Mouse (Mus musculus) neural tube, embryonic 11.5 days (tissue): ENCODE results near the gene Pgm2. TPM values are rescaled to one million over a fixed set of nuclear protein-coding genes. Genes with fewer than 3 reads are reported as not detected.

ENCODE experiments used
- ATAC-seq: fragments of 200-750 bp; cut with Nextera tagmentation; 2 replicates; pipeline ENCODE4 v1.8.0; 2017; ENCODE audit warnings: moderate number of reproducible peaks, mild to moderate bottlenecking, moderate TSS enrichment, moderate library complexity; ENCODE audit not compliant: insufficient read depth, low FRiP score, low TSS enrichment
- DNase-seq: peaks from one replicate; pipeline ENCODE4 v3.0.0-alpha.2; 2015; ENCODE audit warnings: low spot score
- H3K27ac ChIP-seq: fragments of 300-500 bp; sonication (generic); 2 replicates; pipeline ENCODE4 v1.5.1; 2014; ENCODE audit warnings: low read depth, mild to moderate bottlenecking, low read length
- H3K27me3 ChIP-seq: fragments of 300-500 bp; sonication (generic); 2 replicates; pipeline ENCODE4 v1.6.1; 2014; ENCODE audit warnings: mild to moderate bottlenecking, low read length, mixed read lengths; ENCODE audit not compliant: control insufficient read depth, insufficient read depth
- H3K36me3 ChIP-seq: fragments of 300-500 bp; sonication (generic); 2 replicates; pipeline ENCODE4 v1.6.1; 2014; ENCODE audit warnings: mild to moderate bottlenecking, low read length, moderate library complexity, mixed read lengths; ENCODE audit not compliant: control insufficient read depth, insufficient read depth
- H3K4me1 ChIP-seq: fragments of 300-500 bp; sonication (generic); 2 replicates; pipeline ENCODE4 v1.6.1; 2014; ENCODE audit warnings: low read length, mixed read lengths; ENCODE audit not compliant: control insufficient read depth, insufficient read depth
- H3K4me2 ChIP-seq: fragments of 300-500 bp; sonication (generic); 2 replicates; pipeline ENCODE4 v1.6.1; 2014; ENCODE audit warnings: low read depth, mild to moderate bottlenecking, moderate library complexity
- H3K4me3 ChIP-seq: fragments of 300-500 bp; sonication (generic); 2 replicates; pipeline ENCODE4 v1.5.1; 2014; ENCODE audit warnings: low read depth, low read length
- H3K9ac ChIP-seq: fragments of 300-500 bp; sonication (generic); 2 replicates; pipeline ENCODE4 v1.6.1; 2014; ENCODE audit warnings: mild to moderate bottlenecking, low read length
- H3K9me3 ChIP-seq: fragments of 300-500 bp; sonication (generic); 2 replicates; pipeline ENCODE4 v1.6.1; 2016; ENCODE audit warnings: low read length; ENCODE audit not compliant: control insufficient read depth
- WGBS: fragments of 180-500 bp; shearing (Covaris S2); extraction: QIAGEN DNeasy Blood & Tissue Kit; methylation state at CpG from one replicate; pipeline ENCODE4 v1.1.7; 2014; 5-methylcytosine and 5-hydroxymethylcytosine counted together
- polyA plus RNA-seq: library from polyadenylated mRNA; unstranded; fragments of >200 nt; fragmentation: Nextera tagmentation; extraction: Ambion mirVana; gene quantifications from 2 replicates; pipeline ENCODE4 v1.2.1, GENCODE M21; 2014

Pgm2 gene
- polyA plus RNA-seq, 1 experiment from 2014 or later, result 30.9 TPM

GRCm38 (mm10) chr5:64146384-64147005 lies 53.7 kb downstream of the Pgm2 start:
- Histone ChIP-seq H3K4me1 (no peaks in the 10 kb centered on the region), H3K9me3 (no peaks in the 10 kb centered on the region), H3K27me3 (no peaks in the 10 kb centered on the region), H3K9ac (no peak overlapping the region), H3K4me3 (no peak overlapping the region), H3K27ac (no peak overlapping the region), H3K36me3 (no peaks in the 10 kb centered on the region), H3K4me2 (no peak overlapping the region)
- ATAC-seq, result no peak
- no peak for DNase-seq
- WGBS, result 84% methylated on average over 10 of the region's 10 CpGs

GRCm38 (mm10) chr5:64149184-64150127 lies 56.7 kb downstream of the Pgm2 start:
- H3K9me3 ChIP-seq, result no peaks in the 10 kb centered on the region
- DNase-seq (no peak), ATAC-seq (no peak)
- no peak overlapping the region for H3K27ac ChIP-seq
- no peak overlapping the region for H3K4me3 ChIP-seq
- no peak overlapping the region for H3K9ac ChIP-seq
- H3K4me2 ChIP-seq, result 0 out of 2 replicates have a peak overlapping the region, but pooled peaks have one; percentile 4
- H3K36me3 ChIP-seq, result no peaks in the 10 kb centered on the region
- H3K27me3 ChIP-seq, result no peaks in the 10 kb centered on the region
- no peaks in the 10 kb centered on the region for H3K4me1 ChIP-seq
- 28% methylated on average over 17 of the region's 17 CpGs for WGBS

GRCm38 (mm10) chr5:64153319-64153718 lies 60.6 kb downstream of the Pgm2 start:
- Histone ChIP-seq H3K36me3 (no peaks in the 10 kb centered on the region), H3K27ac (no peak overlapping the region), H3K4me1 (no peaks in the 10 kb centered on the region), H3K27me3 (0 out of 2 replicates have a peak, but pooled peaks cover 2% of the 10 kb centered on the region), H3K4me2 (no peak overlapping the region), H3K9me3 (no peaks in the 10 kb centered on the region), H3K9ac (no peak overlapping the region), H3K4me3 (no peak overlapping the region)
- no peak for ATAC-seq
- no peak for DNase-seq
- 83% methylated on average over 1 of the region's 1 CpGs for WGBS

GRCm38 (mm10) chr5:64155861-64156550 lies 63.3 kb downstream of the Pgm2 start, which contains the start of gene Tbc1d1:
Gene Tbc1d1, plus strand, starts transcription at chr5:64156305.
- Histone ChIP-seq H3K27me3 (peaks cover 22% of the 10 kb centered on the region), H3K27ac (no peak within 1 kb of the TSS), H3K4me1 (peaks cover 5% of the 10 kb centered on the region; the same call in 1 of the 2 replicates), H3K9ac (no peak within 1 kb of the TSS), H3K4me3 (no peak within 1 kb of the TSS), H3K36me3 (no peaks in the 10 kb centered on the region), H3K9me3 (no peaks in the 10 kb centered on the region), H3K4me2 (no peak within 1 kb of the TSS)
- ATAC-seq (no peak), DNase-seq (peak; percentile 40)
- 44% methylated on average over 11 of the region's 11 CpGs for WGBS

- ATAC-seq (no peak), DNase-seq (no peak)
- Histone ChIP-seq H3K36me3 (no peaks in the 10 kb centered on the region), H3K9me3 (no peaks in the 10 kb centered on the region), H3K9ac (no peak overlapping the region), H3K27ac (no peak overlapping the region), H3K4me3 (no peak overlapping the region), H3K27me3 (peaks cover 28% of the 10 kb centered on the region), H3K4me2 (no peak overlapping the region), H3K4me1 (peaks cover 5% of the 10 kb centered on the region; the same call in 1 of the 2 replicates)
- WGBS, result 53% methylated on average over 4 of the region's 4 CpGs
Measured at GRCm38 (mm10) chr5:64156579-64156978, 63.8 kb downstream of the Pgm2 start.

- no peak overlapping the region for H3K4me2 ChIP-seq
- peaks cover 34% of the 10 kb centered on the region for H3K27me3 ChIP-seq
- WGBS, result 39% methylated on average over 1 of the region's 1 CpGs
- ATAC-seq (no peak), DNase-seq (no peak)
- no peak overlapping the region for H3K27ac ChIP-seq
- no peaks in the 10 kb centered on the region for H3K9me3 ChIP-seq
- H3K4me3 ChIP-seq, result no peak overlapping the region
- H3K36me3 ChIP-seq, result no peaks in the 10 kb centered on the region
- peaks cover 5% of the 10 kb centered on the region; the same call in 1 of the 2 replicates for H3K4me1 ChIP-seq
- H3K9ac ChIP-seq, result no peak overlapping the region
Measured at GRCm38 (mm10) chr5:64157926-64158325, 65.2 kb downstream of the Pgm2 start.

- Histone ChIP-seq H3K9ac (no peak overlapping the region), H3K36me3 (no peaks in the 10 kb centered on the region), H3K27ac (no peak overlapping the region), H3K9me3 (no peaks in the 10 kb centered on the region), H3K4me1 (peaks cover 5% of the 10 kb centered on the region; the same call in 1 of the 2 replicates), H3K27me3 (peaks cover 34% of the 10 kb centered on the region), H3K4me2 (no peak overlapping the region), H3K4me3 (no peak overlapping the region)
- DNase-seq, result no peak
- ATAC-seq, result no peak
- WGBS, result 36% methylated on average over 4 of the region's 4 CpGs
Measured at GRCm38 (mm10) chr5:64158501-64158900, 65.8 kb downstream of the Pgm2 start.

- Histone ChIP-seq H3K36me3 (no peaks in the 10 kb centered on the region), H3K4me1 (peaks cover 5% of the 10 kb centered on the region; the same call in 1 of the 2 replicates), H3K4me3 (peak overlapping the region; percentile 61), H3K27me3 (peaks cover 34% of the 10 kb centered on the region), H3K9me3 (no peaks in the 10 kb centered on the region), H3K4me2 (peak overlapping the region; percentile 100), H3K9ac (peak overlapping the region; percentile 58), H3K27ac (no peak overlapping the region)
- DNase-seq (peak; percentile 59), ATAC-seq (peak; percentile 39)
- under 1% methylated on average over 39 of the region's 39 CpGs for WGBS
Measured at GRCm38 (mm10) chr5:64159065-64159780, 66.5 kb downstream of the Pgm2 start.
